Mouse (Mus musculus) intestine, embryonic 14.5 days (tissue): ENCODE results near the gene Rnf180. TPM values are rescaled to one million over a fixed set of nuclear protein-coding genes. Genes with fewer than 3 reads are reported as not detected.

Experiments used
- ATAC-seq: fragments of 200-750 bp; cut with Nextera tagmentation; replicated peaks from 2 replicates; pipeline ENCODE4 v1.8.0; 2017; ENCODE audit warnings: low read depth, moderate number of reproducible peaks, moderate TSS enrichment, moderate library complexity; ENCODE audit not compliant: low FRiP score, low TSS enrichment
- DNase-seq: peaks from one replicate; pipeline ENCODE4 v3.0.0-alpha.2; 2018; ENCODE audit warnings: low spot score
- H3K27ac ChIP-seq: fragments of 300-500 bp; sonication (generic); 2 replicates; pipeline ENCODE4 v1.5.1; 2014; ENCODE audit warnings: low read depth, mild to moderate bottlenecking, control low read depth
- H3K27me3 ChIP-seq: fragments of 300-500 bp; sonication (generic); replicated peaks from 2 replicates; pipeline ENCODE4 v1.6.1; 2014; ENCODE audit warnings: low read length, control low read depth; ENCODE audit not compliant: control insufficient read depth, insufficient read depth
- H3K36me3 ChIP-seq: fragments of 300-500 bp; sonication (generic); 2 replicates; pipeline ENCODE4 v1.6.1; 2014; ENCODE audit warnings: low read length, control low read depth; ENCODE audit not compliant: control insufficient read depth, insufficient read depth
- H3K4me1 ChIP-seq: fragments of 300-500 bp; sonication (generic); replicated peaks from 2 replicates; pipeline ENCODE4 v1.6.1; 2014; ENCODE audit warnings: low read length, control low read depth, mixed read lengths; ENCODE audit not compliant: control insufficient read depth, insufficient read depth
- H3K4me2 ChIP-seq: fragments of 300-500 bp; sonication (generic); 2 replicates; pipeline ENCODE4 v1.6.1; 2014; ENCODE audit warnings: low read length
- H3K4me3 ChIP-seq: fragments of 300-500 bp; sonication (generic); 2 replicates; pipeline ENCODE4 v1.5.1; 2014; ENCODE audit warnings: low read depth, low read length, control low read depth, mixed read lengths
- H3K9ac ChIP-seq: fragments of 300-500 bp; sonication (generic); 2 replicates; pipeline ENCODE4 v1.6.1; 2014; ENCODE audit warnings: mild to moderate bottlenecking, low read length
- H3K9me3 ChIP-seq: fragments of 300-500 bp; sonication (generic); 2 replicates; pipeline ENCODE4 v1.6.1; 2016; ENCODE audit warnings: low read length, control low read depth; ENCODE audit not compliant: control insufficient read depth
- WGBS: fragments of 180-500 bp; shearing (Covaris S2); extraction: QIAGEN DNeasy Blood & Tissue Kit; methylation state at CpG from one replicate; pipeline ENCODE4 v1.1.7; 2014; 5-methylcytosine and 5-hydroxymethylcytosine counted together
- polyA plus RNA-seq: library from polyadenylated mRNA; unstranded; fragments of >200 nt; fragmentation: Nextera tagmentation; extraction: Ambion mirVana; gene quantifications from 2 replicates; pipeline ENCODE4 v1.2.1, GENCODE M21; 2014

Gene Rnf180
- polyA plus RNA-seq, 1 experiment from 2014 or later, result 4.5 TPM

- H3K9ac ChIP-seq, result no peak overlapping the region
- WGBS, result 84% methylated on average over 6 of the region's 6 CpGs
- no peak overlapping the region for H3K4me2 ChIP-seq
These were observed 27.2 kb downstream of the Rnf180 start for GRCm38 (mm10) chr13:105267464-105267863.

GRCm38 (mm10) chr13:105266746-105267145 is 27.9 kb downstream of the Rnf180 start:
- no peak overlapping the region for H3K27ac ChIP-seq
- no peaks in the 10 kb centered on the region for H3K27me3 ChIP-seq
- ATAC-seq (no peak), DNase-seq (no peak)
- no peaks in the 10 kb centered on the region for H3K9me3 ChIP-seq
- H3K4me3 ChIP-seq, result no peak overlapping the region
- WGBS, result 45% methylated on average over 3 of the region's 3 CpGs
- H3K4me1 ChIP-seq, result no peaks in the 10 kb centered on the region
- H3K4me2 ChIP-seq, result no peak overlapping the region
- H3K9ac ChIP-seq, result no peak overlapping the region
- H3K36me3 ChIP-seq, result no peaks in the 10 kb centered on the region

More at GRCm38 (mm10) chr13:105267464-105267863, 27.2 kb downstream of the Rnf180 start:
- ATAC-seq (no peak), DNase-seq (no peak)
- Histone ChIP-seq H3K36me3 (no peaks in the 10 kb centered on the region), H3K4me3 (no peak overlapping the region), H3K27me3 (no peaks in the 10 kb centered on the region), H3K27ac (no peak overlapping the region), H3K4me1 (no peaks in the 10 kb centered on the region), H3K9me3 (peaks cover 2% of the 10 kb centered on the region; the same call in 1 of the 2 replicates)

DNA sequence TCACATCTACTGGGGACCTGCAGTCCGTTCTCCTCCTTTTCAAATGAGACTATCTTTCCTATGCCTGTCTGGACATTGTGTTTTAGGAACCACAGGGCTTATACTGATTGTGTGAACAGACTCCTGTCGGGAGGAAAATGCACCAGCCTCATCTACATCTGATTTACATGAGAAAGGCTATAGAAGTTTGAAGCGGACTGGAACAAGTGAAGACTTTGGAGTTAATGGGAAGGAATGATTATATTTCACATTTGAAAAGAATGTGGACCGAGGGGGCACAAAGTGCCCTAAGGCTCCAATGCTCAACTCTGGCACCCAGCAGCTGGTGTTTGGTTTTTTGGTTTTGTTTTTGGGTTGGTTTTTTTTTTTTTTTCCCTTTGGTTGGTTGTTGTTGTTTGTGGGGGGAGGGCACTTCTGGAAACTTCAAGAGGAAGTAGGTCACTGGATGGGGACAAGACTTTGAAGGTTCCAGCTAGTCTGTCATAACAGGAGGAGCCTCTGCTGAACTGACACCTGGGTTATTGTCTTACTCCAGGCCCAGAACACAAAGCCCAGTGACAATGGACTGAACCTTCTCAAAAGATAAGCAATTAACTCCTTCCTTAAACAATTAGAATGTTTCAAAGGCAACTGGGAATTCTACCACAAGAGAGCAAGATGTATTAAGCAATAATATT is 37.7 kb downstream of the Rnf180 start:
- Histone ChIP-seq H3K27me3 (no peaks in the 10 kb centered on the region), H3K9me3 (no peaks in the 10 kb centered on the region), H3K36me3 (no peaks in the 10 kb centered on the region), H3K27ac (no peak overlapping the region), H3K4me1 (no peaks in the 10 kb centered on the region), H3K4me3 (no peak overlapping the region), H3K4me2 (no peak overlapping the region), H3K9ac (no peak overlapping the region)
- no peak for ATAC-seq
- WGBS, result 74% methylated on average over 4 of the region's 4 CpGs
- DNase-seq, result no peak

- no peak overlapping the region for H3K9ac ChIP-seq
- no peak for DNase-seq
These were observed 43.8 kb downstream of the Rnf180 start for GRCm38 (mm10) chr13:105250767-105251166.

DNA sequence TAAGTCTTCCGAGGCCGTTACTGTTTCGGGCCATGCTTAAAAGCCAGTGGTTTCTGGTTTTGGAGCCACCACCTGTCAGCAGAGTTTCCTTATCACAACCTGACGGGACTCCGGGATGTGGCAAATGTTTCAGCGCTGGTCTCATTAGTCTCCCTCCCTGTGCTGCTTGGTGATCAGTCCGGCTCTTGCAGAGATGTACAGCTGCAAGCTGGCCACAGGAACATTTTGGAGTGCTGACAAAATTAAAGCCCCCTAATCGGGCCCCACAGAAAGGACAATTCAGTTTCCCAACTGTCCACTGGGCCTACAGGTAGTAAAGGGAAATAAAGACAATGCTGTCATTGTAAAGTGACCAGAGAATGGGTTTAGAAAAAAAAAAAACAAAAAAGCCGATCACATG is 44.4 kb downstream of the Rnf180 start:
- Histone ChIP-seq H3K27me3 (no peaks in the 10 kb centered on the region), H3K4me3 (no peak overlapping the region), H3K36me3 (no peaks in the 10 kb centered on the region), H3K9ac (no peak overlapping the region), H3K9me3 (no peaks in the 10 kb centered on the region), H3K27ac (no peak overlapping the region), H3K4me2 (no peak overlapping the region), H3K4me1 (no peaks in the 10 kb centered on the region)
- DNase-seq (no peak), ATAC-seq (no peak)
- 71% methylated on average over 9 of the region's 9 CpGs for WGBS

More at GRCm38 (mm10) chr13:105250767-105251166, 43.8 kb downstream of the Rnf180 start:
- no peak for ATAC-seq
- Histone ChIP-seq H3K36me3 (no peaks in the 10 kb centered on the region), H3K9me3 (no peaks in the 10 kb centered on the region), H3K4me3 (no peak overlapping the region), H3K27me3 (no peaks in the 10 kb centered on the region), H3K4me2 (no peak overlapping the region), H3K4me1 (no peaks in the 10 kb centered on the region), H3K27ac (no peak overlapping the region)
- WGBS, result 74% methylated on average over 4 of the region's 4 CpGs

- H3K9me3 ChIP-seq, result no peaks in the 10 kb centered on the region
- H3K9ac ChIP-seq, result no peak overlapping the region
- no peak for DNase-seq
- no peak overlapping the region for H3K27ac ChIP-seq
- 87% methylated on average over 14 of the region's 14 CpGs for WGBS
- no peaks in the 10 kb centered on the region for H3K4me1 ChIP-seq
- no peaks in the 10 kb centered on the region for H3K27me3 ChIP-seq
- ATAC-seq, result no peak
- H3K4me3 ChIP-seq, result no peak overlapping the region
- no peaks in the 10 kb centered on the region for H3K36me3 ChIP-seq
- no peak overlapping the region for H3K4me2 ChIP-seq
These were observed 45.0 kb downstream of the Rnf180 start for GRCm38 (mm10) chr13:105249599-105249998.

- Histone ChIP-seq H3K4me2 (no peak overlapping the region), H3K27me3 (no peaks in the 10 kb centered on the region), H3K27ac (no peak overlapping the region), H3K36me3 (no peaks in the 10 kb centered on the region), H3K9ac (no peak overlapping the region), H3K4me3 (no peak overlapping the region), H3K4me1 (no peaks in the 10 kb centered on the region), H3K9me3 (no peaks in the 10 kb centered on the region)
- ATAC-seq (no peak), DNase-seq (no peak)
- WGBS, result 92% methylated on average over 6 of the region's 6 CpGs
These were observed 46.9 kb downstream of the Rnf180 start for GRCm38 (mm10) chr13:105247691-105248090.

GRCm38 (mm10) chr13:105240810-105241209 is 53.8 kb downstream of the Rnf180 start:
- Histone ChIP-seq H3K4me1 (no peaks in the 10 kb centered on the region), H3K27me3 (no peaks in the 10 kb centered on the region), H3K4me2 (no peak overlapping the region), H3K36me3 (no peaks in the 10 kb centered on the region), H3K4me3 (no peak overlapping the region), H3K9ac (no peak overlapping the region), H3K27ac (no peak overlapping the region), H3K9me3 (no peaks in the 10 kb centered on the region)
- DNase-seq, result no peak
- no peak for ATAC-seq
- whole genome bisulfite sequencing, result 70% methylated on average over 2 of the region's 2 CpGs

DNA sequence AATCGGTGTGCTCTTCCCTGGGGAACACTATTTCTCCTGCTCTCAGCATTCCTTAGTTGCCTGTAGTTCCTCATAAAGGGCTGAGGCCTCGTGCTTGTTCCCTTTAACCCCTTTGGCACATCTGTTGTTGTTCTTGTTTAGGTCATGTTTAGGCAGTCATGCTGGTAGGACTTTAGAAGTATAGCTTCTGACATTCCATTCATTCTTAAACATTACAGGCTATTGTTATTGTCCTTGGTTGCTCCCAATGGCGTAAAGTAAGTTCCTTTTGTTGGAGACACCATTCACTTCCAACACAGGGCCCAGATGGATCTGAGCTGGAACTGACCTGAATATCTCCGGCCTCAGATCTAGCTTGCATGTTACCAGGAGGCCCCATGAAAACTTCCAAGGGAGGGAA is 67.5 kb downstream of the Rnf180 start:
- Histone ChIP-seq H3K4me2 (no peak overlapping the region), H3K4me3 (no peak overlapping the region), H3K36me3 (no peaks in the 10 kb centered on the region), H3K4me1 (no peaks in the 10 kb centered on the region), H3K27me3 (no peaks in the 10 kb centered on the region), H3K9ac (no peak overlapping the region), H3K27ac (no peak overlapping the region), H3K9me3 (no peaks in the 10 kb centered on the region)
- DNase-seq, result no peak
- ATAC-seq, result no peak
- WGBS, result 70% methylated on average over 4 of the region's 4 CpGs
